Mouse (Mus musculus) MEL (cell line): Measurements from ENCODE around the gene Camta1. TPM values are rescaled to one million over a fixed set of nuclear protein-coding genes. Genes with fewer than 3 reads are reported as not detected.

ENCODE experiments used
- DNase-seq: peaks from one replicate; pipeline ENCODE4 v3.0.0; 2011; ENCODE audit warnings: low read depth, low spot score
- H3K27ac ChIP-seq: 2 replicates; pipeline ENCODE4 v1.5.1; 2012; ENCODE audit warnings: low read depth, mild to moderate bottlenecking, control low read depth, low read length, moderate library complexity; ENCODE audit not compliant: control insufficient read depth
- H3K27me3 ChIP-seq, 2 experiments: fragments of 150-350 bp in 1 of 2; sonication (generic) in 1 of 2; 2 replicates each; pipeline ENCODE4 v1.6.1; 2012; ENCODE audit warnings: low read length in 2 of 2, mild to moderate bottlenecking in 2 of 2, improper control_type of control experiment in 1 of 2, moderate library complexity in 1 of 2; ENCODE audit not compliant: insufficient read depth in 2 of 2, control insufficient read depth in 1 of 2
- H3K36me3 ChIP-seq, 2 experiments: 2 replicates each; pipeline ENCODE4 v1.6.1; 2012 to 2014; ENCODE audit warnings: low read length in 2 of 2, improper control_type of control experiment in 1 of 2, inconsistent platforms in 1 of 2, mild to moderate bottlenecking in 1 of 2; ENCODE audit not compliant: insufficient read depth in 2 of 2, control insufficient read depth in 1 of 2
- H3K4me1 ChIP-seq, 2 experiments: fragments of 150-350 bp in 1 of 2; sonication (generic) in 1 of 2; 2 replicates each; pipeline ENCODE4 v1.6.1; 2012; ENCODE audit warnings: low read length in 2 of 2, improper control_type of control experiment in 1 of 2, mild to moderate bottlenecking in 1 of 2; ENCODE audit not compliant: insufficient read depth in 2 of 2, control insufficient read depth in 1 of 2
- H3K4me3 ChIP-seq, 2 experiments: fragments of 150-350 bp in 1 of 2; sonication (generic) in 1 of 2; 2 replicates each; pipeline ENCODE4 v1.5.1; 2012; ENCODE audit warnings: low read depth in 2 of 2, low read length in 2 of 2, mild to moderate bottlenecking in 2 of 2, moderate library complexity in 2 of 2, control low read depth in 1 of 2, improper control_type of control experiment in 1 of 2; ENCODE audit not compliant: control insufficient read depth in 1 of 2, insufficient read depth in 1 of 2
- H3K79me2 ChIP-seq: 2 replicates; pipeline ENCODE4 v1.6.1; 2012; ENCODE audit warnings: mild to moderate bottlenecking, low read length, moderate library complexity; ENCODE audit not compliant: control insufficient read depth, poor library complexity, insufficient read depth
- H3K9ac ChIP-seq: 2 replicates; pipeline ENCODE4 v1.6.1; 2012; ENCODE audit warnings: low read depth, mild to moderate bottlenecking, control low read depth, low read length, moderate library complexity; ENCODE audit not compliant: control insufficient read depth, poor library complexity, severe bottlenecking
- H3K9me3 ChIP-seq: fragments of 150-350 bp; sonication (generic); replicated peaks from 2 replicates; pipeline ENCODE4 v1.6.1; 2012; ENCODE audit warnings: mild to moderate bottlenecking, low read length, improper control_type of control experiment, moderate library complexity; ENCODE audit not compliant: insufficient read depth
- BHLHE40 ChIP-seq: IDR thresholded peaks from 2 replicates; pipeline ENCODE4 v1.6.1; 2012; ENCODE audit warnings: low read depth, mild to moderate bottlenecking, inconsistent platforms, low read length, improper control_type of control experiment, borderline replicate concordance
- CHD1 ChIP-seq: IDR thresholded peaks from 2 replicates; pipeline ENCODE4 v1.6.1; 2012; ENCODE audit warnings: low read depth, mild to moderate bottlenecking, inconsistent platforms, low read length, improper control_type of control experiment
- CHD2 ChIP-seq: IDR thresholded peaks from 2 replicates; pipeline ENCODE4 v1.6.1; 2011; ENCODE audit warnings: low read length, improper control_type of control experiment
- ELF1 ChIP-seq: IDR thresholded peaks from 2 replicates; pipeline ENCODE4 v1.6.1; 2014; ENCODE audit warnings: low read depth, mild to moderate bottlenecking, inconsistent platforms, low read length, improper control_type of control experiment, moderate library complexity
- ETS1 ChIP-seq: IDR thresholded peaks from 2 replicates; pipeline ENCODE4 v1.6.1; 2012; ENCODE audit warnings: low read depth, mild to moderate bottlenecking, inconsistent platforms, low read length, improper control_type of control experiment, moderate library complexity
- GATA1 ChIP-seq: IDR thresholded peaks from 2 replicates; pipeline ENCODE4 v1.6.1; 2011; ENCODE audit warnings: low read depth, low read length, improper control_type of control experiment
- MAX ChIP-seq: IDR thresholded peaks from 2 replicates; pipeline ENCODE4 v1.6.1; 2011; ENCODE audit warnings: low read length, improper control_type of control experiment
- MEF2A ChIP-seq: IDR thresholded peaks from 2 replicates; pipeline ENCODE4 v1.6.1; 2014; ENCODE audit warnings: low read depth, mild to moderate bottlenecking, inconsistent platforms, low read length, improper control_type of control experiment; ENCODE audit not compliant: poor library complexity, insufficient replicate concordance, severe bottlenecking; ENCODE audit errors: extremely low read depth
- MXI1 ChIP-seq: IDR thresholded peaks from 2 replicates; pipeline ENCODE4 v1.6.1; 2011; ENCODE audit warnings: mild to moderate bottlenecking, low read depth, low read length, improper control_type of control experiment
- NELFE ChIP-seq: IDR thresholded peaks from 2 replicates; pipeline ENCODE4 v1.6.1; 2011; ENCODE audit warnings: low read depth, low read length, improper control_type of control experiment
- NRF1 ChIP-seq: IDR thresholded peaks from 2 replicates; pipeline ENCODE4 v1.6.1; 2014; ENCODE audit warnings: low read depth, mild to moderate bottlenecking, inconsistent platforms, low read length, improper control_type of control experiment, moderate library complexity; ENCODE audit not compliant: poor library complexity, insufficient read depth, severe bottlenecking
- POLR2A ChIP-seq, 2 experiments: IDR thresholded peaks; 2 replicates each; pipeline ENCODE4 v1.6.1; 2011 to 2012; ENCODE audit warnings: low read length in 2 of 2, mild to moderate bottlenecking in 2 of 2, control low read depth in 1 of 2, improper control_type of control experiment in 1 of 2, low read depth in 1 of 2, moderate library complexity in 1 of 2; ENCODE audit not compliant: control insufficient read depth in 1 of 2, insufficient read depth in 1 of 2, poor library complexity in 1 of 2
- POLR2AphosphoS2 ChIP-seq: IDR thresholded peaks from 2 replicates; pipeline ENCODE4 v1.6.1; 2011; ENCODE audit warnings: low read length, improper control_type of control experiment
- SIN3A ChIP-seq: IDR thresholded peaks from 2 replicates; pipeline ENCODE4 v1.6.1; 2012; ENCODE audit warnings: low read length, improper control_type of control experiment, inconsistent platforms
- TCF12 ChIP-seq: IDR thresholded peaks from 2 replicates; pipeline ENCODE4 v1.6.1; 2014; ENCODE audit warnings: low read depth, mild to moderate bottlenecking, inconsistent platforms, low read length, improper control_type of control experiment, moderate library complexity
- USF1 ChIP-seq: IDR thresholded peaks from 2 replicates; pipeline ENCODE4 v1.6.1; 2014; ENCODE audit warnings: low read depth, mild to moderate bottlenecking, inconsistent platforms, low read length, improper control_type of control experiment, moderate library complexity
- USF2 ChIP-seq, 2 experiments: IDR thresholded peaks; 2 replicates each; pipeline ENCODE4 v1.6.1; 2011 to 2012; ENCODE audit warnings: improper control_type of control experiment in 2 of 2, low read length in 2 of 2, borderline replicate concordance in 1 of 2, inconsistent platforms in 1 of 2, low read depth in 1 of 2, mild to moderate bottlenecking in 1 of 2; ENCODE audit not compliant: insufficient read depth in 1 of 2
- polyA plus RNA-seq, 2 experiments: library from polyadenylated mRNA; stranded (reverse) in 1 of 2; unstranded in 1 of 2; fragments of >175 nt in 1 of 2; fragments of >200 nt in 1 of 2; gene quantifications; 2 replicates each; pipeline versions ENCODE4 v1.2.1 to v1.2.4; 2012; ENCODE audit warnings: low replicate concordance in 2 of 2, low read depth in 1 of 2; ENCODE audit not compliant: insufficient read length in 2 of 2, insufficient read depth in 1 of 2, missing spikeins in 1 of 2
- total RNA-seq: library from RNA; depleted of rRNA; stranded (reverse); fragments of 300-350 nt; gene quantifications from 2 replicates; pipeline ENCODE4 v1.2.3, GENCODE M21; 2012

The Camta1 gene
- total and polyA plus RNA-seq, 3 experiments, result 28.2 to 87.5 TPM; not detected in 1

- no peak for TF ChIP-seq SIN3A
- no peak for TF ChIP-seq MXI1
- no peak for TF ChIP-seq GATA1
These were observed 815.2 kb downstream of the Camta1 start (continued) for GRCm38 (mm10) chr4:151046524-151046923.

GRCm38 (mm10) chr4:151044944-151045570, 816.6 kb downstream of the Camta1 start:
- H3K4me3 ChIP-seq, result peak overlapping the region; percentile 63 to 67
- peak; percentile 22 for DNase-seq
- H3K27ac ChIP-seq, result no peak overlapping the region
- H3K4me1 ChIP-seq, result peaks cover 0 to 2% of the 10 kb centered on the region in 2 experiments; a peak in 1 of 4 replicates
- H3K9ac ChIP-seq, result peak overlapping the region; percentile 58
- no peaks in the 10 kb centered on the region for H3K27me3 ChIP-seq
- peaks cover 0 to 3% of the 10 kb centered on the region in 2 experiments; a peak in 2 of 4 replicates for H3K36me3 ChIP-seq
- H3K79me2 ChIP-seq, result peaks cover 3% of the 10 kb centered on the region; the same call in 1 of the 2 replicates
- no peaks in the 10 kb centered on the region for H3K9me3 ChIP-seq
- TF ChIP-seq BHLHE40 (no peak), CHD1 (no peak), CHD2 (no peak), MEF2A (no peak), USF2 (IDR thresholded peaks at IDR 0.05; ENCODE audit: borderline replicate concordance in 1 of 2, insufficient read depth in 1 of 2, low read depth in 1 of 2, low read length in 2 of 2) (no peak), NRF1 (peak; percentile 64), USF1 (no peak), ETS1 (no peak)

DNA sequence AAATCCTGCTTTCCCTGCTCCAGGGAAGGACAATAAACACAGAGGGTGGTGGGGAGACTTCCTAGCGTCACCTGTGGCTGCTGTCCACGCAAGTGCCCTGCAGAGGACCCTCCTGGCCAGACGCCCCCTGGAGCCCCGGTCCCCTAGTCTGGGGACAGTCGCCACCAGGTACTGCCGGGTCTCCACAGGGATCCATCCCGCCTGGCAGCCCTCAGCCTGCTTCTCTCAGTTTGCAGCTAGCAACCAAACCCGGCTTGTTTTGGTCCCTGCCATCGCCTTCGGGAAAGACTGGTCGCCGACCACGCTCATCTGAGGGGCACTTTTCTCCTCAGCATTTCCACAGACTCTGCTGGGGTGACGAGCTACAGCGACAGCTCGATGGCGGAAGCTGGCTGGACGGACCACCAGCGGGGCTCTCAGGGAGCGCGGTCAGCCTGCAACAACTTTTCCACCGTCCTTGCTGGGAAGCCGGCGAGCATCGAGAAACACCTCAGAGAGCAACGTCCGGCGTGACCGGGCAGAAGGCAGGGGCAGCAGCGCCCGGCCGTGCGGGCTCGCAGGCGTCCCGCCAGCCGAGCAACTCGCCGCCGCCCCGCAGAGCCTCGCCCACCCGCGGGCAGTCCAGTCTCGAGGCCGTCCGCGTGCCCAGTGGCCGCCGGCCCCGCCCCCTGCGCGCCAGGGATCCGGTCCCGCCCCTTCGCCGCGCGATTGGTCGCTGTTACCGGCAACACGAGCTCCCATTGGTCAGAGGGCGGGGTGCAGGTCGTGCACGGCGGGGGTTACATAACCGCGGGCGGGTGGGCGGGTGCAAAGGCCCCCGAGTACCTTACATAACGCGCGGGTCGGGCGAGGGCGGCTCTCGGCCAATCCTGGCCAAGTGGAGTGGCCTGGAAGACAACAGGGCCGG, 817.4 kb downstream of the Camta1 start, which contains the start of gene Per3:
Gene Per3, minus strand, starts transcription at position 629 of the 907 bp plus-strand sequence.
- TF ChIP-seq POLR2AphosphoS2, result no peak
- peak; percentile 68 to 89; a peak in 3 of 4 replicates for TF ChIP-seq POLR2A (IDR thresholded peaks at IDR 0.05; ENCODE audit: control insufficient read depth in 1 of 2, insufficient read depth in 1 of 2, low read depth in 1 of 2, low read length in 2 of 2, poor library complexity in 1 of 2)
- TF ChIP-seq USF2 (IDR thresholded peaks at IDR 0.05; ENCODE audit: borderline replicate concordance in 1 of 2, insufficient read depth in 1 of 2, low read depth in 1 of 2, low read length in 2 of 2), result no peak
- peak; percentile 85 for TF ChIP-seq MXI1
- TF ChIP-seq MEF2A, result no peak
- TF ChIP-seq ELF1, result no peak
- peak; percentile 76 for TF ChIP-seq MAX
- TF ChIP-seq SIN3A, result peak; percentile 71
- 0 out of 2 replicates have a peak, but pooled peaks have one; percentile 8 for TF ChIP-seq TCF12
- TF ChIP-seq NELFE, result peak; percentile 69
- peak within 1 kb of the TSS; percentile 73 to 74 for H3K4me3 ChIP-seq
- H3K9ac ChIP-seq, result peak within 1 kb of the TSS; percentile 74
- peak; percentile 94 for DNase-seq
- H3K4me1 ChIP-seq, result peaks cover 0 to 2% of the 10 kb centered on the region in 2 experiments; a peak in 1 of 4 replicates
- no peak within 1 kb of the TSS for H3K27ac ChIP-seq
- H3K36me3 ChIP-seq, result no peaks in the 10 kb centered on the region; a peak in 1 of 4 replicates
- no peaks in the 10 kb centered on the region for H3K9me3 ChIP-seq
- peaks cover 3% of the 10 kb centered on the region; the same call in 1 of the 2 replicates for H3K79me2 ChIP-seq
- H3K27me3 ChIP-seq, result no peaks in the 10 kb centered on the region
